Mouse (Mus musculus) cerebellum, adult 2 months (tissue): ENCODE results near the gene Nr2e3. TPM values are rescaled to one million over a fixed set of nuclear protein-coding genes. Genes with fewer than 3 reads are reported as not detected.

Experiments
- DNase-seq, 2 experiments: peaks; one replicate each; pipeline ENCODE4 v3.0.0; 2021
- H3K27ac ChIP-seq: fragments of 200-500 bp; 2 replicates; pipeline ENCODE4 v1.5.1; 2012; ENCODE audit warnings: low read length, control low read depth, inconsistent platforms; ENCODE audit not compliant: insufficient read depth
- H3K27me3 ChIP-seq: fragments of 200-500 bp; 2 replicates; pipeline ENCODE4 v1.6.1; 2012; ENCODE audit warnings: inconsistent platforms, mild to moderate bottlenecking, low read length, moderate library complexity; ENCODE audit not compliant: control insufficient read depth, insufficient read depth
- H3K4me1 ChIP-seq: fragments of 200-500 bp; 2 replicates; pipeline ENCODE4 v1.6.1; 2011; ENCODE audit warnings: low read length; ENCODE audit not compliant: control insufficient read depth, insufficient read depth
- H3K4me3 ChIP-seq: fragments of 200-500 bp; replicated peaks from 2 replicates; pipeline ENCODE3; 2011; ENCODE audit warnings: mild to moderate bottlenecking, low read depth, low read length, control low read depth; ENCODE audit not compliant: insufficient read depth
- CTCF ChIP-seq: fragments of 200-500 bp; IDR thresholded peaks from 2 replicates; pipeline ENCODE4 v1.5.1; 2011; ENCODE audit warnings: low read depth, mild to moderate bottlenecking, control low read depth, low read length, moderate library complexity, borderline replicate concordance; ENCODE audit not compliant: insufficient read depth
- POLR2A ChIP-seq: fragments of 200-500 bp; IDR thresholded peaks from 2 replicates; pipeline ENCODE4 v1.6.1; 2011; ENCODE audit warnings: low read length, control low read depth, borderline replicate concordance; ENCODE audit not compliant: insufficient read depth
- WGBS: fragments of 180-500 bp; shearing (Covaris S2); methylation state at CpG from one replicate; pipeline ENCODE4 v1.1.7; 2018; 5-methylcytosine and 5-hydroxymethylcytosine counted together
- polyA plus RNA-seq: library from polyadenylated mRNA; depleted of rRNA; stranded (reverse); fragments of >200 nt; gene quantifications from 2 replicates; pipeline ENCODE4 v1.2.3, GENCODE M21; 2012

The Nr2e3 gene
- polyA plus RNA-seq, 1 experiment, result not detected

- DNase-seq, result no peak
- 58% methylated on average over 6 of the region's 6 CpGs for WGBS
- H3K27me3 ChIP-seq, result no peaks in the 10 kb centered on the region
- peaks cover 3% of the 10 kb centered on the region; the same call in 1 of the 2 replicates for H3K4me1 ChIP-seq
- no peak overlapping the region for H3K27ac ChIP-seq
- H3K4me3 ChIP-seq, result no peak overlapping the region
- TF ChIP-seq CTCF (no peak), POLR2A (no peak)
These were observed 4.0 kb downstream of the Nr2e3 start for GRCm38 (mm10) chr9:59956496-59956895.

- TF ChIP-seq POLR2A (no peak), CTCF (no peak)
- Histone ChIP-seq H3K4me3 (no peak overlapping the region), H3K4me1 (no peaks in the 10 kb centered on the region), H3K27ac (no peak overlapping the region), H3K27me3 (no peaks in the 10 kb centered on the region)
- no peak for DNase-seq
- WGBS, result 56% methylated on average over 6 of the region's 6 CpGs
These were observed 4.8 kb downstream of the Nr2e3 start for GRCm38 (mm10) chr9:59955692-59956091.

- DNase-seq, result no peak
- Histone ChIP-seq H3K27me3 (no peaks in the 10 kb centered on the region), H3K27ac (no peak overlapping the region), H3K4me1 (no peaks in the 10 kb centered on the region), H3K4me3 (no peak overlapping the region)
- WGBS, result 74% methylated on average over 3 of the region's 3 CpGs
- TF ChIP-seq CTCF (no peak), POLR2A (no peak)
These were observed 5.3 kb downstream of the Nr2e3 start for GRCm38 (mm10) chr9:59955199-59955598.

GRCm38 (mm10) chr9:59953556-59953955 lies 6.9 kb downstream of the Nr2e3 start:
- WGBS, result 89% methylated on average over 7 of the region's 7 CpGs
- no peak for DNase-seq
- no peak overlapping the region for H3K4me3 ChIP-seq
- TF ChIP-seq CTCF (no peak), POLR2A (no peak)
- peaks cover 7% of the 10 kb centered on the region for H3K4me1 ChIP-seq
- H3K27me3 ChIP-seq, result no peaks in the 10 kb centered on the region
- H3K27ac ChIP-seq, result no peak overlapping the region

- Histone ChIP-seq H3K4me1 (peaks cover 14% of the 10 kb centered on the region), H3K27me3 (no peaks in the 10 kb centered on the region), H3K4me3 (no peak overlapping the region), H3K27ac (no peak overlapping the region)
- WGBS, result 79% methylated on average over 8 of the region's 8 CpGs
- DNase-seq, result no peak
- TF ChIP-seq CTCF, result no peak
These were observed 7.9 kb downstream of the Nr2e3 start for GRCm38 (mm10) chr9:59952515-59953070.

- DNase-seq, result no peak
- no peak overlapping the region for H3K4me3 ChIP-seq
- no peaks in the 10 kb centered on the region for H3K27me3 ChIP-seq
- H3K27ac ChIP-seq, result no peak overlapping the region
- 90% methylated on average over 4 of the region's 4 CpGs for WGBS
- H3K4me1 ChIP-seq, result peaks cover 14% of the 10 kb centered on the region
- no peak for TF ChIP-seq CTCF
- TF ChIP-seq POLR2A, result no peak
These were observed 8.5 kb downstream of the Nr2e3 start for GRCm38 (mm10) chr9:59951943-59952342.

GRCm38 (mm10) chr9:59951001-59951750 lies 9.3 kb downstream of the Nr2e3 start:
- 90% methylated on average over 9 of the region's 9 CpGs for WGBS
- TF ChIP-seq CTCF (no peak), POLR2A (no peak)
- no peak for DNase-seq

GRCm38 (mm10) chr9:59949981-59950380 lies 10.5 kb downstream of the Nr2e3 start:
- Histone ChIP-seq H3K27me3 (no peaks in the 10 kb centered on the region), H3K4me3 (no peak overlapping the region), H3K27ac (no peak overlapping the region), H3K4me1 (peaks cover 14% of the 10 kb centered on the region)
- TF ChIP-seq POLR2A, result no peak
- no peak for TF ChIP-seq CTCF
- no peak for DNase-seq
- 91% methylated on average over 5 of the region's 5 CpGs for WGBS

More at GRCm38 (mm10) chr9:59951001-59951750, 9.3 kb downstream of the Nr2e3 start:
- Histone ChIP-seq H3K27me3 (no peaks in the 10 kb centered on the region), H3K27ac (no peak overlapping the region), H3K4me1 (peaks cover 14% of the 10 kb centered on the region), H3K4me3 (no peak overlapping the region)
